Mouse (Mus musculus): ENCODE results near the gene Fra10ac1.

Gene Fra10ac1

DNA sequence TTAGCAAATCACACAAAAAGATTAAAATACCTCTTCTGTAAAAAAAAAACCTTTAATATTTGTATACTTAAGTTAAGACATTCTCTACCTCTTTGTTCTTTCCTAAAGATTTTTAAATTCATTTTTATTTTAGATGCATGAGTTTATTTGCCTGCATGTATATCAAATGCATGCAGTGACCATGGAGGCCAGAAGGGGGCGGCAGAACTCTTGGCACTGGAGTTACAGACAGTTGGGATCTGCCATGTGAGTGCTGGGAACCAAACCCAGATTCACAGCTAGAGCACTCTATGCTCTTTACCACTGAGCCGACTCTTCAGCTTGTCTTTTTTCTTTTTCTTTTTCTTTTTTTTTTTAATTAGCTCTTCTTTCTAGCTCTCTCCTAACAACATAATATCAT lies 4.7 kb upstream of the Fra10ac1 start:
- no peak for DNase-seq (ENCODE audit: low spot score)

DNA sequence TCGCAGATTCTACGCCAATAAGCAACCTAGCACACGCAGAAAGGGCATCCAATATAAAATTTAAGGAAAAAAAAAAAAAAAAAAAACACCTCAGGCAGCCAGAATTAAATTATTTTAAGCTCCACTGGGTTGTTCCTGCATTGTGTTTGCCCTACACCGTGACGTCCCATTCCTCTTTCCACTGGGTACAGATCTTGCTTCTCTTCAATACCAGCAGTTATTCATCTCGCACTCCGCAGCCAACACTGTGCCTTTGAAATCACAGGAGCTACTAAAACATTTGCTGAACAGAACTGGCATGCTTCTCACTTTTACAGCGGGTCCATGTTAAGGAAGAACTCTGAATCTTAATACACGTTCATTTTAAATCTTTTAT lies 717 bp upstream of the Fra10ac1 start:
- DNase-seq (ENCODE audit: low spot score) = no peak

DNA sequence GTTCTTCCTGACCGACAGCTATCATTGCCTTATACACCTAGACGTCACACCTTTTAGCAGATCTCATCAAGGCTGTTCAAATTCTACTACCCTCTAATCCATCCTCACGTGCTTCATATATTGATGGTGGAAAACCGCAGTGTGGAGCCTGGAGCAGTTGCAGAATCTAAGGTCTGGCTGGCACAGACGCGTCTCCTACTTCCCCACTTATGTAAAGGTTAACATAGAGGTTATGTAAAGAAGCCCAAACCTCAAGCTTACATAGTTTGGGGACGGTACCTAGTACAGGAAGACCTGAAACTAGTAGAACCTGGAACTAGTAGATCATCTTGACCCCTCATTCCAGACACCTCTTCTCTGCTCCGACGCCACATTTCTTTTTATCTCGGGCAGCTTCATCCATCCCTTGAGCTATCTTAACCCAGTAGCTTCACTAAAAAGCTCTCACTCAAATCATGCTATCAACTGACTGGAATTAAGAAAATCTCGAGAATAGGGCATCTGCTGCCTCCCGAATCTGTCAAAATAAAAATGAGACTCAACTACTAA lies 526 bp downstream of the Fra10ac1 start:
- DNase-seq (ENCODE audit: low spot score) = no peak

DNA sequence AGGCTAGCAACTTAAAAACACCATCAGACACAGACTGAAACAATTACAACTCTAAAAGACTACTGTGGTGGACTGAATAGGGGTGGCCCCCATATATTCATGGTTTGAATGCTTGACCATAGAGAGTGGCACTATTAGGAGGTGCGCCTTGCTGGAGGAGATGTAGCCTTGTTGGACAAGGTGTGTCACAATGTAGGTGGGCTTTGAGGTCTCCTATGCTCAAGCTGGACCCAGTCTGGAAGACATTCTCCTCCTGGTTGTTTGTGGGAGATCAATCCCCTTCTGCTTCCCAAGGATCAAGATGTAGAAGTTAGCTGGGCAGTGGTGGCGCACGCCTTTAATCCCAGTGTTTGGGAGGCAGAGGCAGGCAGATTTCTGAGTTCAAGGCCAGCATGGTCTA lies 6.3 kb downstream of the Fra10ac1 start:
- no peak for DNase-seq (ENCODE audit: low spot score)

DNA sequence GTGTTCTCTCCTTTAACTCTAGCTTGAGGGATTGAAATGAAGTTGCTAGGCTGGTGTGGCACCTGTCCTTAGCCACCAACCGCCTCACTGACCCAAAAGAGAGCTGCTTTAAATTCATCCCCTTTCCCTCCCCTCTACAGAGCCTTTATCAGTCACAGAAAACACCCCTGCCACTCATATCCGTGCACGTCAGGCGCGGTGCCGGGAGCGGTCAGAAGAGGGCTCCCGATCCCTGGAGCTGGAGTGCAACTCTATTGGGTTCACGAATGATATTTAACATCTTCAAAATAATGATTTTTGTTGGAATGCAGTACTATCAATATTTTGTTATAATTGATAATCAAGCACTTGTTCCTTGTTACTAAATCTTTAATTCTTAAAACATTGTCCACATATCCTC lies 17.3 kb downstream of the Fra10ac1 start:
- no peak for DNase-seq (ENCODE audit: low spot score)

DNA sequence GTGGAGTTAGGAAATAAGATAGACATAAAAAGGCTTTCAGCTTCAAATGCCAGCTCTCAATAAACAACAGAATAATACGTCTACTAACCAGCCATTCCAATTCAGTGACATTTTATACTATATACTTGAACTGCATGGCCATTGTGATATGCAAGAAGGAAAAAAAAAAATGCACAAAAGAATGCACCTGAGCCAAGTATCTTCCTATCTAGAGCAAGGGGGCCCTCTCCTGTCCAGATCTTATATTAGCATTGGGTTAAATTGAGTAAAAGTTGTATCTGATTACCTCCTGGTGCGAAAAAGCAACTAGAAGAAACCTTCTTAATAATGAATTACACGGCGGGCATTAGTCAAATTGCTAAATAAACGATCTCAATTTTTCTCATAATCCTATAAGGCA lies 25.2 kb downstream of the Fra10ac1 start:
- DNase-seq (ENCODE audit: low spot score) = peak; percentile 31

DNA sequence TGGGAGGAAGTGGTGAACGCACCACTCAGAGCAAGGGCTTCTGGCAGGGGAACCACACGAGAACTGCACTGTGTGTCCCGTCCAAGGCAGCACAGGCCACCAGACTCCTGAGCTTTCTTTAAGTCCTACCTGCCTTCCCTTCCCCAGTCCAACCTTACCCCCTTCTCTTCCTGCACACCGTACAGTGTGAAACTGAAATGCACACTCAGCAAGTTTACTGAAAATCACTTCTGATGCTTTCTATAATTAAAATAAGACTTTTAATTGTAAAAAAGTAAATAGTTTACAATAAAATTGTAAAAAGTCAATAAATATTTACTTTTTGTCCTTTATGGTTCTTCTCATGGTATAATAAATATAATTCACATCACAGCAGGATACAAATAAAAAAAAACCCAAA lies 28.7 kb downstream of the Fra10ac1 start:
- no peak for DNase-seq (ENCODE audit: low spot score)

DNA sequence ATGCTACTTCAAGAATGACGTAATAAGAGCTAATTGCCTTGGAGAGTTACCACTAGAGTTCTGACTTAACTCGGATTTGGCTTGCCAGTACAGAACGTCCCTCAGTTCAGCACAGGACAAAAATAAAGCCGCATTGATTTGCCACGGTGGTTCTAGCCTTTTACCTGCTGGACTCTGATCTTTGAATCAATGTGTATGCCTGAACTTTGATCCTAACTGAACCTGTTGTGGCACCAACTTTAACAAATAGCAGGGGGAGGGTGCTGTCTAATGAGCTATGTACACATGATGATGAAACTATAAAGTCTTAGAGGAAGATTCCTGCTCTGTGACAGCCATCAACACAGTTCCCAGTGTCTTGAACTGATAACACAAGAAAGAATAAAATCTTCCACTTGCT lies 32.5 kb downstream of the Fra10ac1 start:
- peak; percentile 56 for DNase-seq (ENCODE audit: low spot score)

DNA sequence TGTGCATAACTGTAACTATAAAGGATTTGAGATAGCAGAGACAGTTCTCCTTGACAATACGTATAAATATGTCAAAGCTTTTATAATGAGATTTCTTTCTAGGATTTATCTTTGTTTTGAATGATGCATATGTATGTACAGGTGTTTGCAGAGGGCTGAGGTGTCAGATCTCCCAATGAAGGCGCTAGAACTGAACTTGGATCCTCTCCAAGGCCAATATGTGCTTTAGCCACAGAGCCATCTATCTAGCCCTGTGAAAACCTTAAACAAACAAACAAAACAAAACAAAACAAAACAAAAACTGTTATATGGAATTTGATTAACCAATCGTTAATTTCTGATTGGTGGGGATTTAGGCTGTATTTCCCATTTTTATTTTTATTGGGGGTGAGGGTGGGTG lies 33.4 kb downstream of the Fra10ac1 start:
- DNase-seq (ENCODE audit: low spot score) = no peak

DNA sequence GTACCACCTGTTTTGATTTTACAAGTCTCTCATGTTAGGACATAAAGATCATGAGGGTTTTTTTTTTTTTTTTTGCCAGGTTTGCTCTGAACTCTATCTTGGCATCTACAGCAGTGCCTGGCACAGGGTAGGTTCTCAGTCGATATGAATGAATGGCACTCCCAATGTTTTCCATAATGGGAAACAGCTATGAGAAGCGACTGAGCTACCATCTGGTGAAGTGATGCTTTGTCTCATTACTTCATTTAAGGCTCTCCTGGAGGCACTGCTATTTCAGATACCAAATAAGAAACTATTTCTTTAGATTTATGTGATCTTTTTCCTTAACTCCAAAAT lies 36.6 kb downstream of the Fra10ac1 start:
- no peak for DNase-seq (ENCODE audit: low spot score)

DNA sequence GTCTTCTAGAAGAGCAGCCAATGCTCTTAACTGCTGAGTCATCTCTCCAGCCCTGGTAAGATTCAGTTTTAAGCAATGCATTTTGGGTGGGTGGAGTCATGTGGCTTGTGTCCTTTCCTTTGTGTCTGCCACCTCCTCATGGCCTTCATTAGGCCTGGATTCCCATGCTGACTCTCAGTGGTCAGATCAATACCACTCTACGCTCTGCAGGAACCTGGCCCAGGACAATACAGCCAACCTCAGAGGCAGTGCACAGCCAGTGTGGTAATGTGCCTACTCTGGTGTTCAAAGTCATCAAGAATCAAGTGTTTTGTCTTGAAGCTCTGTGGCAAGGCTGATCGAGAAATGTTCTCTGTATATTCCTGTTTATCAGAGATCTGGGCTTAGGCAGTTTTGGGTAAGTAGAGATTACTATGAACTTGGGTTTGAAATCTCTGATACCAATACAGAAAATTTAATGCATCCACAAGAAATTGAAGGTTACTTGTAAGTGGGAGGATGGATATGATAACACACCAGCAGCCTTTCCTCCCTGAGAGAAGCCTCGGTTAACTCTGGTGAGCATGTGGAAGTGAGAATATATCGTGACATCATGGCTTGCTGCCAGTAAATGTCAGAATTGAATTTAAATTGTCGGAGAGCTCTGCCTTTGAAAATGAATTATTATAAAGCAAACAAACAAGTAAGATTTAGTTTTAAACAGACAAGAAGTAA lies 37.2 kb downstream of the Fra10ac1 start:
- no peak for DNase-seq (ENCODE audit: low spot score)

DNA sequence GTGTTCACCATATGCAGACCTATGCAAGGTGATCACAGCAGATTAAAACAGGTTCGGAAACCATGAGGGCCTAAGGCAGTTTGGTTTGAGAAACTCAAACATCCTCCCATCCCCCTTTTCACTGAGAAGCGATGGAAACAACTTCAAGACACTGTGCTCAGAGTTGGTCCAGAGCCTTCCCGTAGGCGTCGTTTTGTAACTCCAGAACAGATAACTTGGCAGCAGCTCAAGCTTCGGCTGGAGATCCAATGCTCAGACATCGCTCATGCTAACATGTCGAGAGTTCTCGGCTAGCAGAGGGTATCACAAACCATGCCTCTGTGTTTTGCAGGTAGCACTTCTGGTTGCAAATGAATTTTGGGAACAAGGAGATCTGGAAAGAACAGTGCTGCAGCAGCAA lies 44.3 kb downstream of the Fra10ac1 start:
- no peak for DNase-seq (ENCODE audit: low spot score)

DNA sequence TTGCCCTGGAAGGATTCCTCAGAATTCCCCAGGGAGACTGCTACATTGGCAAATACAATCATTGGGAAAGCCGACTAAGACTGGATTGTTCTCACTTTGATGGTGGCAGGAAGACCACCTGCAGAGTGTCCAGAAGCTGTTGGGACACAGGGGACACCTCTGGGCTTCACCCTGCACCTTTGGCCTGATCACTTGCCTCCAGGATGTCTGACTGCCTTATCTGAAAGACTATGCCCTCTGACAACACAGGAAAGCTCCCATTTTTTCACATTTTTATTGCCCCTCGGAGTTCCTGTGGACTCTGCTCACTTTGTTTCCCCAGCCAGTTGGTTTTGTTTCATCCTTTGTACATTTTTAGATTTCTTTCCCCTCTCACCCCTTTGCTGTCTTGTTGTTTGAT lies 59.3 kb downstream of the Fra10ac1 start:
- DNase-seq (ENCODE audit: low spot score) = peak; percentile 84

DNA sequence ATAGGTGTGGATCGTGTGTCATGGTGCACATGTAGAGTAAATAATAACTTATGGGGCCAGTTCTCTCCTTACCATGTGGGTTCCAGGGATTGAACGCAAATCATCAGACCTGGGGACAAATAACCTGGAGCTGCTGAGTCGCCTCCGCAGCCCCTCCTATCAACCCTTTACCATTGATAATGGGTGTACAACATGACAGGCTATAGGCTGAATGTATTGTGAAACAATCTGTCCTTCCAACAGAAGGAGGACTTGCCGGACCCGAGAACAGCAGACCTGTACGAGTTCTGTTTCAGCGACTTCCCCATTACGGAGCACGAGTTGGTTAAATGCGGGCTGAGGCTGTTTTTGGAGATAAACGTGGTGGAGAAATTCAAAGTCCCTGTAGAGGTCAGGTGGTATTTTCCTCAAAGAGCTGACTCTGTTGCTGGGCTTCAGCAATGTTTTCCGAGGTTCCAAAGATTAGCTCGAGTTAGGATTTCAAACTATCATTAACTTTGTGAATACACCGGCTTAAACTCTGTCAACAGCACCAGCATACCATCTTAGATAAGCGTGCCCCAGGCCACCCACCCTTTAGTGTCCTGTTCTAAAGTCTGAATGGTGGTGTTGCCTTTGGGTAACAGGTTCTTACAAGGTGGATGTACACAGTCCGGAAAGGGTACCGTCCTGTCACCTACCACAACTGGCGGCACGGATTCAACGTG lies 62.2 kb downstream of the Fra10ac1 start:
- DNase-seq (ENCODE audit: low spot score) = peak; percentile 85

DNA sequence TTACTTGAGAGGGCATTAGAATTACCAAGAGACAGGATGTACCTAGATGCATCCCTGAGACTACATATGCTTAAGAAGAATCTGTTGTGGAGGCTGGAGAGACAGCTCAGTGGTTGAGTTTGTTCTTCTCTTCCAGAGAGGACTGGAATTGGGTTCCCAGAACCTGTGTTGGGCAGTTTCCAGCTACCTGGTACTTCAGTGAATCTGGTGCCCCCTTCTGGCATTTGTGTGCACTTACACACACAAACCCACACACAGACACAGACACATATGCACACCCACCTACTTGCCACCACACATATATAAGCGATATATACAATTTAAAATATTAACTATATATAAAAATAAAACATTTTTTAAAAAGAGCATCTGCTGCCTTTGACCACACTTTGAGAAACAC lies 67.7 kb downstream of the Fra10ac1 start:
- no peak for DNase-seq (ENCODE audit: low spot score)

DNA sequence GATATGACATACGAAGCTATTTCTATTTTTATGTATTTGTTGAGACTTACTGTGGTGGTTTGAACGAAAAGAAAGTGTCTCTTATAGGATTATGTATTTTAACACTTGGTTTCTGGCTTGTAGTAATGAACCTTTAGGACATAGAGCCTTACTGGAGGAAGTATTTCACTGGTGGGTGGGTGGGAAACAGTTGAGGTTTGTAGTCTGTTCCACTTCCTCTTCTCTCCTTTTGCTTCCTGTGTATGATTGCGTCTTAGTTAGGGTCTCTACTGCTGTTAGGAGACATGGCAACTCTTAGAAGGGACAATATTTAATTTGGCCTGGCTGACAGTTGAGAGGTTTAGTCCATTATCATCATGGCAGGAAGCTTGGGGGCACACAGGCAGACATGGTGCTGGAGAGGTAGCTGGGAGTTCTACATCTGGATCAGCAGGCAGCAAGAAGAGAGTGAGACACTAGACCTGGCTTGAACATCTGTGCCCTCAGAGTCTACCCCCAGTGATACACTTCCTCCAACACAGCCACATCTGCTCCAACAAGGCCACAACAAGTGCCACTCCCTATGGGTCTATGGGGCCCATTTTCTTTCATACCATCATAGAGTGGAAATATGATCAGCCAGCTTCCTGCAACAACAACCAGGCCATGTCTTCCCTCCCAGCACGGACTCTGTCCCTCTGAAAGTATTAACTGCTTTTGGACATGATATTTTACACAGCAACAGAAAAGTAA lies 80.2 kb downstream of the Fra10ac1 start:
- DNase-seq (ENCODE audit: low spot score) = no peak
